Mouse (Mus musculus): ENCODE results near the gene Klrg1. TPM values are rescaled to one million over a fixed set of nuclear protein-coding genes. Genes with fewer than 3 reads are reported as not detected.

The Klrg1 gene
- polyA plus RNA-seq, 1 experiment from 2014 or later = not detected

DNA sequence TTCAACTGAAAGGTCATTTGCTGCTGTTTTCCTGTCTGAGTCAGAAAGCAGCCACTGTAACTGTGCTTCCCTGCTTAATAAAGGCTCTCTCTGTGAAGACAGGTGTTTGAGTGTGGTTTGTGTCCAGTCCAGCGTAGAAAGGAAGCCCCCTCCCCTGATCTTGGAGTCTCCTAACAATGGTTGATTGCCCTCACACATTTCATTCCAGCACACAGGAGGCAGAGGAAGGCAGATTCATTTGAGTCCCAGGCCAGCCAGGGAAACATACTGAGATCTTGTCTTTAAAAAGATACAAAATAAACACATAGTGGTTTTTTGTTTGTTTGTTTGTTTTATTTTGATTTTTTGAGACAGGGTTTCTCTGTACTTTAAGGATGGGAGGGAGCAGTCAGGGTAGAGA lies 19.4 kb upstream of the Klrg1 start:
- Histone ChIP-seq H3K36me3 (replicated peaks) (no peaks in the 10 kb centered on the region), H3K27ac (replicated peaks) (no peak overlapping the region), H3K4me1 (peaks cover 14% of the 10 kb centered on the region), H3K27me3 (replicated peaks; ENCODE audit: low read depth, poor library complexity, severe bottlenecking) (no peaks in the 10 kb centered on the region), H3K9me3 (no peaks in the 10 kb centered on the region), H3K4me3 (no peak overlapping the region)
- 57% methylated on average over 1 of the region's 1 CpGs for WGBS
- DNase-seq (ENCODE audit: low spot score) = no peak

DNA sequence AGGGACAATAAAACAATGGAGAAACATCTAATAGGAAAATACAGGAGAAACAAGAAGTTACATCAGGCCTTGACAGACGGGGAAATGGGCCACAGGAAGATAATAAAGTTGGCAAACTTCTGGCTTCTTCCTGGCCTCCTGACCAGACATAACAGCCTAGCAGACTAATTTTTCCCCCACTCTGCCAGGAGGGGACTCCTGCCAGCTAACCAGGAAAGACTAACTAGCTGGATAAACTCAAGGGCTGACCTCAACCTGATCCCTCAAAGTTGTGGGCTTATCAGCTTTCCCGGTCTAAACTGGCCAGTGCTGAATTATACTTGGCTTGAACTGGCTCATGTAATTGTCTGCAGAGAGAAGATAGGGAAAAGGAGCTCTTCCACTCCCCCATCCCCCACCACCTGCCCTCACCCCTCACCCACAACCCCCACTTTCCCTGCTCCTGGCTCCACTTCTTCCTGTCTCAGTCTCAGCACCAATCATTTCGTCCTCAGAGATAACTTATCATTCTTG lies 17.0 kb upstream of the Klrg1 start:
- Histone ChIP-seq H3K4me1 (peaks cover 19% of the 10 kb centered on the region), H3K36me3 (replicated peaks) (no peaks in the 10 kb centered on the region), H3K27me3 (replicated peaks; ENCODE audit: low read depth, poor library complexity, severe bottlenecking) (no peaks in the 10 kb centered on the region; the same call in 1 of the 2 replicates), H3K27ac (replicated peaks) (no peak overlapping the region), H3K4me3 (no peak overlapping the region), H3K9me3 (no peaks in the 10 kb centered on the region)
- DNase-seq (ENCODE audit: low spot score) = no peak
- WGBS = 64% methylated on average over 3 of the region's 3 CpGs

DNA sequence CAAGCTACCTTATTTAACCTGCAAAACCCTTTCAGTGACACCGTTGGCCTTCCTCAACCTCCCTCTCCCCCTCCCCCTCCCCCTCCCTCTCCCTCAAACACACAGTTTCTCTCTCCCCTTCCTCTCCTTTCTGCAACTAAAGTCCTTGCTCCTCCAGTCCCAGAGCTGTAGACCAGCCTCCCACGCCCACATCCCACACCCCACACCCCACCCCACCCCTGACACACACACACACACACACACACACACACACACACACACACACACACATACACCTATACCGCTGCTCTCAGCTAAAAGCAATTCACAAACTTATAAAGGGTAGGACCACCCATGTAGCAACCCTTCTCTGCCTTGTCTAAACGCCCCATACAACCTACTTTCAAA lies 15.5 kb upstream of the Klrg1 start:
- no peaks in the 10 kb centered on the region; the same call in 1 of the 2 replicates for H3K27me3 ChIP-seq (replicated peaks; ENCODE audit: low read depth, poor library complexity, severe bottlenecking)
- H3K4me1 ChIP-seq = peaks cover 19% of the 10 kb centered on the region
- no peaks in the 10 kb centered on the region for H3K36me3 ChIP-seq (replicated peaks)
- no peak overlapping the region for H3K27ac ChIP-seq (replicated peaks)
- H3K4me3 ChIP-seq = no peak overlapping the region
- no peak for DNase-seq (ENCODE audit: low spot score)
- no peaks in the 10 kb centered on the region for H3K9me3 ChIP-seq
- WGBS = 62% methylated on average over 4 of the region's 4 CpGs

DNA sequence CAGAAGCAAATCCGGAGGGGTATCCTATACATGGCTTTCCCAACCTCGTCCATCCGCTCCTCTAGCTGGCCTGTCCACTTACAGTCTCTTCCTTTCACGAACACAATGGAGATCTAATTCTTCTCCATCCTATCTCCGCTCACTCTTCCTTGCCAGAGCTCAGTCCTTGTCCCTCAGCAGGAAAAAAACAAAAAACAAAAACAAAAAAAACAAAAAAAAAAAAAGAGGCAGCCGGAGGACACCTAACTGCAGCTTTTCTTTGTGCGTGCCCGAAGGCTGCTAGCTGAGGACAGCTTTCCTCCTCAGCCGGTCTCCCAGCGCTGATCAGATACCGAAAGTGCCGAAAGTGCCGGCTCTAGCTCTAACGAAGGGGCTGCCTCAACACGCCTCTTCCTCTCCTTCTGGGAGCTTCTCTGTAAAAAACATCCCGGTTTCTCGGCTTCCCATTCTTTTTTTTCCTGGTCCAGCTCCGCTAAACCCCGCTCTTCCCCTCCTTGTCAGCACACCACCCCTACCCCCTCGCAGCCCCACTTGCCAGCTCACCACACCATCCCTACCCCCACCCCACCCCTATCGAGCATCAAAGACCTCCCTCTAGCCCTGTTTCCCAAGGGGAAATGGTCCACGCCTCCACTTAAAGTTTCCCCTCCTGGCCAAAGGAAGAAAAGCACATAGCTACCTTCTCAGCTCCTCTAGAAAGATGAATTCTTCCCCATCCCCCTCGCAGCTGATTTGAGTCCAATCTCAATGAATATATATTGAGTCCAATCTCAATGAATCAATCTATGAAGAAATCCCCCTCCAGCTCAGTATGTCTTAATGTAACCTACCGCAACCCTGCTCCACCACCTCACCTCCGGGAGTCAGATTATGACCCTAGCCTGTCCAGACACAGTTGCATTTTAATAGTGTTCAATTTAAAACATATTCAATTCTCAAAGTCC lies 14.9 kb upstream of the Klrg1 start:
- peak overlapping the region; percentile 85 for H3K27ac ChIP-seq (replicated peaks)
- WGBS = 7% methylated on average over 25 of the region's 25 CpGs

DNA sequence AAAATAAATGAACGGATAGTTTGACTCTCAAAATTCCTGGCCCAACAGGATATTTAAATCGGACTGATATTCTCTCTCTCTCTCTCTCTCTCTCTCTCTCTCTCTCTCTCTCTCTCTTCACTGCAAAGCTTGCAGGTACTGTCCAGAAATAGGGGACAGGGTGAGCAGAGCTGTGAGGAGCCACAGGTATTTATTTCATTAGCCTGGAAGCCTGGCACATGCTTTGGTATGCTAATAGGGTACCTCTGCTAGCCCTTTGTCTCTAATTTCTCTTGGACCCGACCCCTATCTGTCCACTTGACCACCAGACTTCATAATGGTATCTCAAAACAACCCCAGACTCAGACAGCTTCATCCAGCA lies 14.2 kb upstream of the Klrg1 start:
- no peaks in the 10 kb centered on the region for H3K9me3 ChIP-seq
- peak overlapping the region; percentile 85 for H3K27ac ChIP-seq (replicated peaks)
- peaks cover 19% of the 10 kb centered on the region for H3K4me1 ChIP-seq
- DNase-seq (ENCODE audit: low spot score) = peak; percentile 14
- no peaks in the 10 kb centered on the region for H3K36me3 ChIP-seq (replicated peaks)
- H3K4me3 ChIP-seq = peak overlapping the region; percentile 62
- 36% methylated on average over 3 of the region's 3 CpGs for WGBS
- H3K27me3 ChIP-seq (replicated peaks; ENCODE audit: low read depth, poor library complexity, severe bottlenecking) = no peaks in the 10 kb centered on the region; the same call in 1 of the 2 replicates

More for the DNA sequence above, 14.9 kb upstream of the Klrg1 start:
- Histone ChIP-seq H3K36me3 (replicated peaks) (no peaks in the 10 kb centered on the region), H3K27me3 (replicated peaks; ENCODE audit: low read depth, poor library complexity, severe bottlenecking) (no peaks in the 10 kb centered on the region; the same call in 1 of the 2 replicates), H3K4me3 (peak overlapping the region; percentile 62), H3K9me3 (no peaks in the 10 kb centered on the region), H3K4me1 (peaks cover 19% of the 10 kb centered on the region)
- DNase-seq (ENCODE audit: low spot score) = peak; percentile 62

DNA sequence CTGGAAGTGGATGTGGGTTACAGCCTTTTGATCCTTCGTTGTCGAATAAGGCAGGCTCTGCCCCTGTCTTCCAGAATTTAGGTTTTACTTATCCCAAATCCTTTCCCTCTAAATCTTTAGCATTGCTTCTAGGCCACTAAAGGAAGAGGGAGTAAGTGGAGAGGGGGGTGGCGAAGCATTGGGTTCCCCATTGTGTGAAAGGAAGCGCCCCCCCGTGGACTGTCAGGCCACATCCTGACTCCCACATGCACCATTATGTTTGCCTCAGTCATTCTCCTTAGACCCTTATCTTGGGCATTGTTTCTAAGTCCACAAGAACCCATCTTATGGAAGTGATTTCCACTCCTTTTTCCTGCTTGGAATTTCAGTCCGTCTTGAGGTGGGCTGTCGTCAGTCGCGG lies 12.6 kb upstream of the Klrg1 start:
- no peak overlapping the region for H3K27ac ChIP-seq (replicated peaks)
- DNase-seq (ENCODE audit: low spot score) = no peak
- WGBS = 57% methylated on average over 9 of the region's 9 CpGs
- H3K4me1 ChIP-seq = peaks cover 19% of the 10 kb centered on the region
- no peak overlapping the region for H3K4me3 ChIP-seq
- no peaks in the 10 kb centered on the region; the same call in 1 of the 2 replicates for H3K27me3 ChIP-seq (replicated peaks; ENCODE audit: low read depth, poor library complexity, severe bottlenecking)
- no peaks in the 10 kb centered on the region for H3K36me3 ChIP-seq (replicated peaks)
- no peaks in the 10 kb centered on the region for H3K9me3 ChIP-seq

DNA sequence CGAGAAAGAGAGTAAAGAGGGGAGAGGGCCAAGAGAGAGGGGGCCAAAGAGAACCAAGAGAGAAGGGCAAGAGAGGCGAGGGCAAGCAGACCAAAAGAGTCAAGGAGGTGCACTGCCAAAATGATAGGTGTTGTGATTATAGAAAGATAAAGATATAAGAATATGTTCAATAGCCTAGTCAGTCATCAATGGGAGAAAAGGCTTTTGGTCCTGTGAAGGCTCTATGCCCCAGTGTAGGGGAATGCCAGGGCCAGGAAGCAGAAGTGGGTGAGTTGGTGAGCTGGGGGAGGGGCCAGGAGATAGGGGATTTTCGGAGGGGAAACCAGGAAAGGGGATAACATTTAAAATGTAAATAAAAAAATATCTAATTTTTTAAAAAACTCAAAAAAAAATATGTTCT lies 11.6 kb upstream of the Klrg1 start:
- no peaks in the 10 kb centered on the region; the same call in 1 of the 2 replicates for H3K27me3 ChIP-seq (replicated peaks; ENCODE audit: low read depth, poor library complexity, severe bottlenecking)
- no peak overlapping the region for H3K4me3 ChIP-seq
- DNase-seq (ENCODE audit: low spot score) = no peak
- H3K36me3 ChIP-seq (replicated peaks) = no peaks in the 10 kb centered on the region
- H3K27ac ChIP-seq (replicated peaks) = no peak overlapping the region
- WGBS = 73% methylated on average over 3 of the region's 3 CpGs
- H3K4me1 ChIP-seq = peaks cover 14% of the 10 kb centered on the region
- no peaks in the 10 kb centered on the region for H3K9me3 ChIP-seq

DNA sequence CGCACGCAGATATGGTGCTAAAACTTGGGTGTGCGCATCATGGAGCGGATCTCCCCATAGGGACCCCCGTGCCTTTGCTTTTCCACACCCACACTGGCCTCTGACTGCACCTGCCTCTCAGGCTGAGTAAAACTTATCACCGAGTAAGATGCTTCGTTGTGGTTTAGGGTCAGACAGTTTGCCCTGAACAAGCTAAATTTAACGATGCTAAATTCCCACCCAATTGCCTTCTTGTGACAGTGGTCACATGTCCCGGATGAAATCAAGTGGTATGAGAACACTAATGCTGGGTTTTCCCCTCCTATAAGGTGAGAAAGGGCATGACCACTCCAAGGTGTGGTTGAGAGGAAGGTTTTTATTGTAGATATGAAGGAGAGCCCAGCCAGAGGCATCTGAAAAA lies 11.1 kb upstream of the Klrg1 start:
- H3K4me1 ChIP-seq = peaks cover 14% of the 10 kb centered on the region
- DNase-seq (ENCODE audit: low spot score) = no peak
- WGBS = 91% methylated on average over 9 of the region's 9 CpGs

DNA sequence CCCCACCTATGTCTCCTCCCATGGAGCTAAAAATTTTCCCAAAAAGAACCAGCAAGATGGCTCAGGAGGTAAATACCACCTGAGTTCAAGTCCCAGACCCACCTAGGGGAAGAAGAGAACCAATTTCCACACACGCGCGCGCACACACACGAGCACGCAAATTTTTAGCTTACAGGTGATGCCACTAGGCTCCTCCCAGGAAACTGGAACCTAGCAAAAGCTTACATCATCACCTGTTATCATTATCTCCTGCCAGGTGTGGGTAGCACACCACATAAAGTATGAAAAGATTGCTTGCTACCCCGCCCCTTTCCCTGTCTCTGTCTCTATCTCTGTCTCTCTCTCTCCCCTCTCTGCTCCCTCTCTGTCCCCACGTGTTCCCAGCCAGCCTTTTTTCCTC lies 10.4 kb upstream of the Klrg1 start:
- Histone ChIP-seq H3K4me3 (no peak overlapping the region), H3K9me3 (no peaks in the 10 kb centered on the region), H3K27ac (replicated peaks) (no peak overlapping the region), H3K36me3 (replicated peaks) (no peaks in the 10 kb centered on the region), H3K27me3 (replicated peaks; ENCODE audit: low read depth, poor library complexity, severe bottlenecking) (no peaks in the 10 kb centered on the region; the same call in 1 of the 2 replicates), H3K4me1 (peaks cover 12% of the 10 kb centered on the region)
- WGBS = 93% methylated on average over 8 of the region's 8 CpGs
- no peak for DNase-seq (ENCODE audit: low spot score)

More for the DNA sequence above, 11.1 kb upstream of the Klrg1 start:
- Histone ChIP-seq H3K9me3 (no peaks in the 10 kb centered on the region), H3K27me3 (replicated peaks; ENCODE audit: low read depth, poor library complexity, severe bottlenecking) (no peaks in the 10 kb centered on the region; the same call in 1 of the 2 replicates), H3K4me3 (no peak overlapping the region), H3K27ac (replicated peaks) (no peak overlapping the region), H3K36me3 (replicated peaks) (no peaks in the 10 kb centered on the region)

DNA sequence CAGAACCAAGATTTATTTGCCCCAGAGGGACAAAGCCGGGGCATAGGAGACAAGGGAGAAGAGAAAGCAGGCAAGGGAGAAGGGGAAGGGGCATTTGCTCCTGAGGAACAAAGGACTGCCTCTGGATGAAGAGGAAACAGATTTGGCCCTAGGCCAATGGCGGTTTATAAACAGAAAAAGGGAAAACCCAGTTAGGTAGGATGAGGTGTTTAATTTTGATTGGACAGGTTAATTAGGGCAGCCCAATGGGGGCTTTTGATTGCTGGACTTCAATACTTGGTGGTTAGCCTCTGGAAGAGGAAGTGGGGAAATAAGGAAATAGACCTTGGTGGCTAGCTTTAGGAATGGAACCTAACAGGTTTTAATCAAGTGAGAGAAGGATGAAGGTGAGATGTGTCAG lies 9.5 kb upstream of the Klrg1 start:
- Histone ChIP-seq H3K27ac (replicated peaks) (no peak overlapping the region), H3K9me3 (no peaks in the 10 kb centered on the region), H3K27me3 (replicated peaks; ENCODE audit: low read depth, poor library complexity, severe bottlenecking) (no peaks in the 10 kb centered on the region; the same call in 1 of the 2 replicates), H3K36me3 (replicated peaks) (no peaks in the 10 kb centered on the region), H3K4me1 (peaks cover 5% of the 10 kb centered on the region), H3K4me3 (no peak overlapping the region)
- 72% methylated on average over 2 of the region's 2 CpGs for WGBS
- no peak for DNase-seq (ENCODE audit: low spot score)

DNA sequence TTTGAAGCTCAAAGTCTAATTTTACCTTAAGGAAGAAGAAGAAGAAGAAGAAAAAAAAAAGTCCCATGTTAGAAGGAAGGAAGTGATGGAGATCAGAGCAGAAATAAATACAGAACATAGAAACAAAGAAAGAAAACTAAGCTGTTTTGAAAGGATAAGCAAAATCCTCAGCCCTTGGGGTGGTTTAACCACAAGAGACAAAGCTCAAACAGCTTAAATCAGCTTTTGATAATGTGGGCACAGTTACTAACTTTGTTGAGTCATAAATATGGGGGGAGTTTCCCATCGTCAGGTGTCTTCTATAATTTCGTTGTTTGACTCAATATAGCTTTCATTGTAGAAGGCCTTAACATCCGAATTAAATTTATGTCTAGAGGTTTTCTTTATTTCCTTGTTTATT lies 9.1 kb upstream of the Klrg1 start:
- WGBS = 87% methylated on average over 3 of the region's 3 CpGs
- Histone ChIP-seq H3K4me3 (no peak overlapping the region), H3K4me1 (peaks cover under 1% of the 10 kb centered on the region), H3K9me3 (no peaks in the 10 kb centered on the region), H3K27ac (replicated peaks) (no peak overlapping the region), H3K36me3 (replicated peaks) (no peaks in the 10 kb centered on the region), H3K27me3 (replicated peaks; ENCODE audit: low read depth, poor library complexity, severe bottlenecking) (no peaks in the 10 kb centered on the region; the same call in 1 of the 2 replicates)
- no peak for DNase-seq (ENCODE audit: low spot score)

DNA sequence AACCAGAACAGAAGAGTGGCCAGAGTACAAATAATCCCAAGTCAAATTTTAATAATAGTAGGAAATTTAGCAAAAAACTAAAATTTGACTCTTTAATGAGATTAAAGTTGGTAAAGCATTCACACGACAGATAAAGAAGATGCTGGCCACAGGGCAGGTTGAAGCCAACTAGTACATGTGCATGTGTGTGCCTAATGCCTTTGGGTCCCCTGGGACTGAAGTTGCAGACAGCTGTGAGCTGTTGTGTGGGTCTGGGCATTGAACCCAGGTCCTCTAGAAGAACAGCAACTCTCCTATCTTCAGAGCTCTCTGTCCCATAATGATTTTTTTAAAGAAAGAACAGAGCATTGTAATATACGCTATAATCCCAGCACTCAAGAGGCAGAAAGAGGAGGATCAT lies 8.6 kb upstream of the Klrg1 start:
- Histone ChIP-seq H3K27me3 (replicated peaks; ENCODE audit: low read depth, poor library complexity, severe bottlenecking) (no peaks in the 10 kb centered on the region; the same call in 1 of the 2 replicates), H3K36me3 (replicated peaks) (no peaks in the 10 kb centered on the region), H3K4me1 (no peaks in the 10 kb centered on the region; the same call in 1 of the 2 replicates), H3K27ac (replicated peaks) (no peak overlapping the region), H3K4me3 (no peak overlapping the region), H3K9me3 (no peaks in the 10 kb centered on the region)
- DNase-seq (ENCODE audit: low spot score) = no peak
- 72% methylated on average over 2 of the region's 2 CpGs for WGBS

DNA sequence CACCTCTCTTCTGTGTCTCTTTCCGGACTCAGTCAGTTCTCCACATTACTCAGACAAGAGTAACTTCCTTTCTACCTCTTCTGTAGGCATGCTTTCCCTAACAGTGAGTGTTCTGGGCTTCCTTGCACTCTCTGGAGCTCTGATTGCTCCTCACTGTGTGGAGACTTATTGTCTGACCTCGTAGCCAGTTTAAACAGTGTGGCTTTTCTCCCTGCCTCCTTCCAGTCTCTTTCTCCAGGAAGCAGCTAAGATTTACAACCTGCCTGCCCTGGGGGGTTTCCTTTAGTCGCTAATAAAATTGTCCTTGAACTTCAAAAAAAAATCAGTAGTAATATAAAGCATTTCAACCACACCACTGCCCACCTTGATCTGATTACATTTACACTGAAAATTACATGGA lies 7.6 kb upstream of the Klrg1 start:
- no peak overlapping the region for H3K4me3 ChIP-seq
- DNase-seq (ENCODE audit: low spot score) = no peak
- H3K27ac ChIP-seq (replicated peaks) = no peak overlapping the region; the same call in 1 of the 2 replicates
- H3K36me3 ChIP-seq (replicated peaks) = no peaks in the 10 kb centered on the region
- H3K27me3 ChIP-seq (replicated peaks; ENCODE audit: low read depth, poor library complexity, severe bottlenecking) = no peaks in the 10 kb centered on the region; the same call in 1 of the 2 replicates
- 48% methylated on average over 3 of the region's 3 CpGs for WGBS
- no peaks in the 10 kb centered on the region; the same call in 1 of the 2 replicates for H3K4me1 ChIP-seq
- no peaks in the 10 kb centered on the region for H3K9me3 ChIP-seq

Measured in embryonic facial prominence, embryonic 10.5 days (tissue).